In the genomic region with DNA sequence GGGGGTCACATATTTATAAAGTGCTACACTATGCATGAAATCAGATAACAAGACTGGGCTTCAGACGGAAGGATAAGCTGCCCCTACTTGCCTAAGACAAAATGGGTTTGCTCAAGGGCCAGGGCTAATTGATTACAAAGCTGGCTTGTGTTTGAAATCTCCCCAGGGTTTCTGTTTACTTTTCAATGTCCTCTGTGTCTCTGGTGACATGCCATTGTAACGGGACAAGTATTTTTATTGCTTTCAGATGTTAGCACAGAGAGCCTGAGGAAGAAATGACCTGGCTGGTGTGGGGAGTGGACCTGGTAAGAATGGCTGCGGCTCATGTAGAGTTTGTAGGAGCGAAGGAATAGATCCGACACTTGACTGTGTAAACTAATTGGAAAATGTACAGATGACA, we compare ENCODE assay signal across 26 mouse cellular contexts. TPM values are rescaled to one million over a fixed set of nuclear protein-coding genes. Genes with fewer than 3 reads are reported as not detected.
DNase-seq lines count a peak whose midpoint lies in the region; TF ChIP-seq lines count a peak whose summit lies in the region.
"Had no signal": no experiment of that assay in that cellular context is flagged by ENCODE, and none has a peak within 500 bp of the region (broad histone marks: within the 10 kb centered on the region; RNA-seq: fewer than 3 reads in every experiment).

No protein-coding gene starts in this region.

- H3K27me3 ChIP-seq in limb, embryonic 10.5 days (ENCODE audit: low read depth, poor library complexity, severe bottlenecking): no peaks in the 10 kb centered on the region
- H3K27me3 ChIP-seq: embryonic facial prominence, embryonic 15.5 days; heart, embryonic 12.5 days; hindbrain, embryonic 13.5 days; limb, embryonic 12.5 days; liver, embryonic 13.5 days; midbrain, embryonic 12.5 days; neural tube, embryonic 12.5 days had no signal

- H3K4me3 ChIP-seq in left cerebral cortex, adult 2 months: no peak overlapping the region
- H3K4me3 ChIP-seq in limb, embryonic 10.5 days: no peak overlapping the region
- H3K4me3 ChIP-seq: embryonic facial prominence, embryonic 15.5 days; heart, embryonic 12.5 days; hindbrain, embryonic 13.5 days; limb, embryonic 12.5 days; liver, embryonic 13.5 days; midbrain, embryonic 12.5 days; myocyte; neural tube, embryonic 12.5 days had no signal

- no peaks in the 10 kb centered on the region for H3K36me3 ChIP-seq in limb, embryonic 10.5 days
- H3K36me3 ChIP-seq: embryonic facial prominence, embryonic 15.5 days; heart, embryonic 12.5 days; hindbrain, embryonic 13.5 days; limb, embryonic 12.5 days; liver, embryonic 13.5 days; midbrain, embryonic 12.5 days; neural tube, embryonic 12.5 days had no signal

- DNase-seq in left cerebral cortex, adult 2 months (ENCODE audit: extremely low spot score in 1 of 2, low spot score in 2 of 2): no peak
- DNase-seq in left cerebral cortex, adult 11 months (ENCODE audit: low spot score): no peak
- DNase-seq in embryo, embryonic 11 days: peak; percentile 18
- DNase-seq in limb, embryonic 10.5 days (ENCODE audit: low spot score): no peak
- no peak for DNase-seq in kidney, adult 18-20 months
- no peak for DNase-seq in cerebellum, adult 9-11 months
- DNase-seq: adrenal gland, postnatal 25 days; B cell, adult 2 months; cerebellum, adult 18-20 months; gastrocnemius, postnatal 36 days; heart, adult 18-20 months; heart, postnatal 4 days; kidney, postnatal 14 days; liver, embryonic 13.5 days; lung, adult 2 months; lung, postnatal 10 days; right cerebral cortex, postnatal 4 days; thymus, adult 2 months; thymus, postnatal 36 days had no signal

- H3K4me1 ChIP-seq in limb, embryonic 10.5 days: peaks cover 23% of the 10 kb centered on the region
- H3K4me1 ChIP-seq: heart, embryonic 12.5 days had no signal

- TF ChIP-seq CTCF in left cerebral cortex, adult 2 months (IDR thresholded peaks at IDR 0.05): no peak

- intact Hi-C loops in left cerebral cortex, adult 2 months (cut with DNase I): no loop called here

- WGBS in limb, embryonic 10.5 days: 48% methylated on average over 5 of the region's 5 CpGs

- no peaks in the 10 kb centered on the region for H3K9me3 ChIP-seq in limb, embryonic 10.5 days (replicated peaks)
- H3K9me3 ChIP-seq: embryonic facial prominence, embryonic 15.5 days; heart, embryonic 12.5 days; hindbrain, embryonic 13.5 days; limb, embryonic 12.5 days; liver, embryonic 13.5 days; midbrain, embryonic 12.5 days; neural tube, embryonic 12.5 days had no signal

- peak overlapping the region; percentile 16; the same call in 1 of the 2 replicates for H3K27ac ChIP-seq in left cerebral cortex, adult 2 months
- H3K27ac ChIP-seq in limb, embryonic 10.5 days: peak overlapping the region; percentile 43; the same call in 1 of the 2 replicates
- H3K27ac ChIP-seq: hindbrain, embryonic 13.5 days; limb, embryonic 12.5 days; liver, embryonic 13.5 days; midbrain, embryonic 12.5 days; neural tube, embryonic 12.5 days had no signal

RNA-seq across cellular contexts. Expression of a gene that starts 41.3 kb away (rescaled TPM):
- total RNA-seq in left cerebral cortex, adult 2 months (2021): 10 to 100 TPM; 19.1 to 21.5 TPM
- 7.1 and 9.7 TPM in 2 replicates for polyA plus RNA-seq in limb, embryonic 10.5 days (2016; fragmentation: Nextera tagmentation; extraction: Ambion mirVana)
